Mouse (Mus musculus): Measurements from ENCODE around the gene Gstcd. TPM values are rescaled to one million over a fixed set of nuclear protein-coding genes. Genes with fewer than 3 reads are reported as not detected.

Gstcd gene
- 17.6 TPM for total RNA-seq (2023)

GRCm38 (mm10) chr3:133091664-133092273, at the start of gene Gstcd, which contains the start of gene Ints12:
Gene Gstcd (minus strand): TSS chr3:133092033.
Gene Ints12 (plus strand): TSS chr3:133091840.

GRCm38 (mm10) chr3:132949791-132950528, 141.9 kb downstream of the Gstcd start, which contains the start of gene Npnt:
Gene Npnt (minus strand): TSS chr3:132950291.

Other genes starting within 250 kb of the Gstcd start
- 0.24 TPM for gene Npnt, start 141.7 kb downstream of the Gstcd start, total RNA-seq (2023)
- gene Ints12, start 193 bp downstream of the Gstcd start, total RNA-seq (2023): 16.7 TPM
- gene Arhgef38, start 142.9 kb upstream of the Gstcd start, total RNA-seq (2023): not detected
- gene Ppa2, start 218.1 kb upstream of the Gstcd start, total RNA-seq (2023): 32.8 TPM